Mouse (Mus musculus): ENCODE data around the gene Gm29049.
"Not testable (repeated sequence)": the region's sequence is repeated elsewhere in the genome, so short reads cannot be mapped to it uniquely, and the experiment has no call there.

The Gm29049 gene

GRCm38 (mm10) chrY:7997068-7997467, at the start of gene Gm29049:
Gm29049 (minus strand) TSS chrY:7997168.
- DNase-seq: not testable (repeated sequence)
